Mouse (Mus musculus): ENCODE measurements around the gene Cln6. TPM values are rescaled to one million over a fixed set of nuclear protein-coding genes. Genes with fewer than 3 reads are reported as not detected.

Gene Cln6
- total RNA-seq, 2 experiments from 2014 or later: 10.0 to 11.9 TPM

- DNase-seq (ENCODE audit: extremely low spot score in 1 of 2, low spot score in 2 of 2): no peak
- TF ChIP-seq CTCF (IDR thresholded peaks at IDR 0.05): peak; percentile 19
- intact Hi-C loops (cut with DNase I): no loop called here
- Histone ChIP-seq H3K4me3 (no peak overlapping the region), H3K27ac (no peak overlapping the region)
These were observed 2.7 kb upstream of the Cln6 start for GRCm38 (mm10) chr9:62835705-62836446.

GRCm38 (mm10) chr9:62837611-62838010 is 974 bp upstream of the Cln6 start:
- peak overlapping the region; percentile 84; the same call in 1 of the 2 replicates for H3K27ac ChIP-seq
- DNase-seq (ENCODE audit: extremely low spot score in 1 of 2, low spot score in 2 of 2): no peak
- no peak overlapping the region for H3K4me3 ChIP-seq
- intact Hi-C loops (cut with DNase I): no loop called here
- no peak for TF ChIP-seq CTCF (IDR thresholded peaks at IDR 0.05)

- Histone ChIP-seq H3K4me3 (peak overlapping the region; percentile 81), H3K27ac (peak overlapping the region; percentile 84)
- DNase-seq (ENCODE audit: extremely low spot score in 1 of 2, low spot score in 2 of 2): no peak
- intact Hi-C loops (cut with DNase I): no loop called here
- TF ChIP-seq CTCF (IDR thresholded peaks at IDR 0.05): no peak
These were observed 459 bp upstream of the Cln6 start for GRCm38 (mm10) chr9:62838146-62838505.

GRCm38 (mm10) chr9:62839172-62839770 is 686 bp downstream of the Cln6 start:
- Histone ChIP-seq H3K4me3 (peak overlapping the region; percentile 81), H3K27ac (peak overlapping the region; percentile 84)
- no peak for DNase-seq (ENCODE audit: extremely low spot score in 1 of 2, low spot score in 2 of 2)
- intact Hi-C loops (cut with DNase I): no loop called here
- no peak for TF ChIP-seq CTCF (IDR thresholded peaks at IDR 0.05)

- TF ChIP-seq CTCF (IDR thresholded peaks at IDR 0.05): no peak
- Histone ChIP-seq H3K27ac (no peak overlapping the region), H3K4me3 (no peak overlapping the region)
- intact Hi-C loops (cut with DNase I): loop anchor here (10.0 kb wide), 1 partner anchor 551 kb away; the partner anchor contains the start of gene 2300009A05Rik
- no peak for DNase-seq (ENCODE audit: extremely low spot score in 1 of 2, low spot score in 2 of 2)
These were observed 4.9 kb downstream of the Cln6 start for GRCm38 (mm10) chr9:62843356-62844024.

- intact Hi-C loops (cut with DNase I): loop anchor here (10.0 kb wide), 1 partner anchor 550 kb away; the partner anchor contains the start of gene 2300009A05Rik
These were observed 5.9 kb downstream of the Cln6 start for GRCm38 (mm10) chr9:62844461-62844860.

GRCm38 (mm10) chr9:62847694-62848093 is 9.1 kb downstream of the Cln6 start:
- Histone ChIP-seq H3K27ac (peak overlapping the region; percentile 50; the same call in 1 of the 2 replicates), H3K4me3 (peak overlapping the region; percentile 18)
- TF ChIP-seq CTCF (IDR thresholded peaks at IDR 0.05): peak; percentile 99

More at GRCm38 (mm10) chr9:62844461-62844860, 5.9 kb downstream of the Cln6 start:
- TF ChIP-seq CTCF (IDR thresholded peaks at IDR 0.05): no peak
- H3K4me3 ChIP-seq: no peak overlapping the region
- no peak for DNase-seq (ENCODE audit: extremely low spot score in 1 of 2, low spot score in 2 of 2)
- no peak overlapping the region for H3K27ac ChIP-seq

GRCm38 (mm10) chr9:62848641-62849040 is 10.1 kb downstream of the Cln6 start:
- intact Hi-C loops (cut with DNase I): loop anchor here (10.0 kb wide), 1 partner anchor 546 kb away; the partner anchor contains the start of gene 2300009A05Rik
- Histone ChIP-seq H3K4me3 (no peak overlapping the region), H3K27ac (no peak overlapping the region)
- DNase-seq (ENCODE audit: extremely low spot score in 1 of 2, low spot score in 2 of 2): no peak
- TF ChIP-seq CTCF (IDR thresholded peaks at IDR 0.05): no peak

More at GRCm38 (mm10) chr9:62847694-62848093, 9.1 kb downstream of the Cln6 start:
- peak; percentile 81 to 89 for DNase-seq (ENCODE audit: extremely low spot score in 1 of 2, low spot score in 2 of 2)
- intact Hi-C loops (cut with DNase I): loop anchor here (1.0 to 10.0 kb wide), 3 partner anchors 133 to 547 kb away; partner anchors contain the start of gene 2300009A05Rik

GRCm38 (mm10) chr9:62851571-62851970 is 13.0 kb downstream of the Cln6 start:
- DNase-seq (ENCODE audit: extremely low spot score in 1 of 2, low spot score in 2 of 2): no peak
- TF ChIP-seq CTCF (IDR thresholded peaks at IDR 0.05): no peak
- Histone ChIP-seq H3K27ac (no peak overlapping the region), H3K4me3 (no peak overlapping the region)
- intact Hi-C loops (cut with DNase I): no loop called here

- intact Hi-C loops (cut with DNase I): no loop called here
- TF ChIP-seq CTCF (IDR thresholded peaks at IDR 0.05): no peak
- DNase-seq (ENCODE audit: extremely low spot score in 1 of 2, low spot score in 2 of 2): no peak
- H3K27ac ChIP-seq: no peak overlapping the region
- H3K4me3 ChIP-seq: no peak overlapping the region
These were observed 15.9 kb downstream of the Cln6 start for GRCm38 (mm10) chr9:62854483-62854882.

GRCm38 (mm10) chr9:62857216-62857615 is 18.6 kb downstream of the Cln6 start:
- no peak for TF ChIP-seq CTCF (IDR thresholded peaks at IDR 0.05)
- no peak for DNase-seq (ENCODE audit: extremely low spot score in 1 of 2, low spot score in 2 of 2)
- H3K27ac ChIP-seq: no peak overlapping the region
- intact Hi-C loops (cut with DNase I): no loop called here
- H3K4me3 ChIP-seq: no peak overlapping the region
